Mouse (Mus musculus): Measurements from ENCODE around the gene Slx1b. TPM values are rescaled to one million over a fixed set of nuclear protein-coding genes. Genes with fewer than 3 reads are reported as not detected.
A peak's percentile ranks its signal among the peaks of the same experiment; 100 is the strongest.

The Slx1b gene
- total RNA-seq, 2 experiments from 2014 or later: 17.3 to 17.4 TPM

- no peak for DNase-seq (ENCODE audit: low spot score in 2 of 2)
These were observed 16.8 kb downstream of the Slx1b start for GRCm38 (mm10) chr7:126678545-126679341.

- no peak for DNase-seq (ENCODE audit: low spot score in 2 of 2)
These were observed 18.9 kb downstream of the Slx1b start for GRCm38 (mm10) chr7:126676631-126677220.

GRCm38 (mm10) chr7:126676207-126676606, 19.4 kb downstream of the Slx1b start, which contains the start of gene Sult1a1:
TSS of gene Sult1a1 (minus strand) at chr7:126676432.
- peak in 1 of 2 experiments; percentile 51 for DNase-seq (ENCODE audit: low spot score in 2 of 2)

GRCm38 (mm10) chr7:126675104-126675503, 20.5 kb downstream of the Slx1b start:
- DNase-seq (ENCODE audit: low spot score in 2 of 2): no peak

GRCm38 (mm10) chr7:126672111-126672510, 23.5 kb downstream of the Slx1b start:
- no peak for DNase-seq (ENCODE audit: low spot score in 2 of 2)

GRCm38 (mm10) chr7:126670152-126670551, 25.4 kb downstream of the Slx1b start:
- DNase-seq (ENCODE audit: low spot score in 2 of 2): no peak

- DNase-seq (ENCODE audit: low spot score in 2 of 2): no peak
These were observed 27.1 kb downstream of the Slx1b start for GRCm38 (mm10) chr7:126668452-126668851.

GRCm38 (mm10) chr7:126667495-126668090, 28.0 kb downstream of the Slx1b start:
- DNase-seq (ENCODE audit: low spot score in 2 of 2): no peak

- DNase-seq (ENCODE audit: low spot score in 2 of 2): peak in 1 of 2 experiments; percentile 21
These were observed 30.3 kb downstream of the Slx1b start for GRCm38 (mm10) chr7:126665269-126665668.

GRCm38 (mm10) chr7:126663646-126664045, 31.9 kb downstream of the Slx1b start:
- DNase-seq (ENCODE audit: low spot score in 2 of 2): no peak

- DNase-seq (ENCODE audit: low spot score in 2 of 2): no peak
These were observed 35.8 kb downstream of the Slx1b start for GRCm38 (mm10) chr7:126659771-126660170.

- no peak for DNase-seq (ENCODE audit: low spot score in 2 of 2)
These were observed 38.1 kb downstream of the Slx1b start for GRCm38 (mm10) chr7:126657522-126657921.

GRCm38 (mm10) chr7:126655695-126656094, 39.9 kb downstream of the Slx1b start:
- DNase-seq (ENCODE audit: low spot score in 2 of 2): no peak

- no peak for DNase-seq (ENCODE audit: low spot score in 2 of 2)
These were observed 41.6 kb downstream of the Slx1b start for GRCm38 (mm10) chr7:126653991-126654390.

GRCm38 (mm10) chr7:126650852-126651251, 44.7 kb downstream of the Slx1b start:
- DNase-seq (ENCODE audit: low spot score in 2 of 2): no peak

GRCm38 (mm10) chr7:126649231-126650051, 46.1 kb downstream of the Slx1b start, which contains the start of gene Sgf29:
TSS of gene Sgf29 (plus strand) at chr7:126649309.
- peak; percentile 92 to 95 for DNase-seq (ENCODE audit: low spot score in 2 of 2)

GRCm38 (mm10) chr7:126648486-126648885, 47.1 kb downstream of the Slx1b start:
- DNase-seq (ENCODE audit: low spot score in 2 of 2): no peak

GRCm38 (mm10) chr7:126645708-126646107, 49.9 kb downstream of the Slx1b start:
- no peak for DNase-seq (ENCODE audit: low spot score in 2 of 2)

GRCm38 (mm10) chr7:126644914-126645313, 50.7 kb downstream of the Slx1b start:
- DNase-seq (ENCODE audit: low spot score in 2 of 2): no peak

- no peak for DNase-seq (ENCODE audit: low spot score in 2 of 2)
These were observed 51.2 kb downstream of the Slx1b start for GRCm38 (mm10) chr7:126644345-126644744.

GRCm38 (mm10) chr7:126643244-126643617, 52.4 kb downstream of the Slx1b start:
- DNase-seq (ENCODE audit: low spot score in 2 of 2): peak; percentile 9 to 49
